Mouse (Mus musculus) embryonic facial prominence, embryonic 11.5 days (tissue): ENCODE measurements around the gene Kif26a. TPM values are rescaled to one million over a fixed set of nuclear protein-coding genes. Genes with fewer than 3 reads are reported as not detected.

Source experiments
- ATAC-seq: fragments of 200-750 bp; cut with Nextera tagmentation; replicated peaks from 2 replicates; pipeline ENCODE4 v1.8.0; 2017; ENCODE audit warnings: low read depth; ENCODE audit not compliant: insufficient number of reproducible peaks, low FRiP score, low TSS enrichment
- DNase-seq: peaks from one replicate; pipeline ENCODE4 v3.0.0-alpha.2; 2015; ENCODE audit warnings: low spot score
- H3K27ac ChIP-seq: fragments of 300-500 bp; sonication (generic); replicated peaks from 2 replicates; pipeline ENCODE4 v1.5.1; 2014; ENCODE audit warnings: mild to moderate bottlenecking, low read depth, low read length, control low read depth
- H3K27me3 ChIP-seq: fragments of 300-500 bp; sonication (generic); 2 replicates; pipeline ENCODE4 v1.6.1; 2014; ENCODE audit warnings: mild to moderate bottlenecking, low read length, moderate library complexity, mixed read lengths; ENCODE audit not compliant: control insufficient read depth, insufficient read depth
- H3K36me3 ChIP-seq: fragments of 300-500 bp; sonication (generic); replicated peaks from 2 replicates; pipeline ENCODE4 v1.6.1; 2014; ENCODE audit warnings: low read depth, mild to moderate bottlenecking, low read length, moderate library complexity, mixed read lengths; ENCODE audit not compliant: control insufficient read depth, insufficient read depth
- H3K4me1 ChIP-seq: fragments of 300-500 bp; sonication (generic); 2 replicates; pipeline ENCODE4 v1.6.1; 2014; ENCODE audit warnings: low read length, mixed read lengths; ENCODE audit not compliant: control insufficient read depth, insufficient read depth
- H3K4me2 ChIP-seq: fragments of 300-500 bp; sonication (generic); 2 replicates; pipeline ENCODE4 v1.6.1; 2014; ENCODE audit warnings: low read depth, mild to moderate bottlenecking, control low read depth, low read length, moderate library complexity
- H3K4me3 ChIP-seq: fragments of 300-500 bp; sonication (generic); 2 replicates; pipeline ENCODE4 v1.5.1; 2014; ENCODE audit warnings: low read depth, low read length, control low read depth
- H3K9ac ChIP-seq: fragments of 300-500 bp; sonication (generic); replicated peaks from 2 replicates; pipeline ENCODE4 v1.6.1; 2014; ENCODE audit warnings: mild to moderate bottlenecking, control low read depth, low read length
- H3K9me3 ChIP-seq: fragments of 300-500 bp; sonication (generic); replicated peaks from 2 replicates; pipeline ENCODE4 v1.6.1; 2016; ENCODE audit warnings: mild to moderate bottlenecking, low read length, inconsistent platforms, mixed read lengths; ENCODE audit not compliant: control insufficient read depth
- WGBS: fragments of 180-500 bp; shearing (Covaris S2); extraction: QIAGEN DNeasy Blood & Tissue Kit; methylation state at CpG from one replicate; pipeline ENCODE4 v1.1.7; 2014; 5-methylcytosine and 5-hydroxymethylcytosine counted together
- polyA plus RNA-seq: library from polyadenylated mRNA; unstranded; fragments of >200 nt; fragmentation: Nextera tagmentation; extraction: Ambion mirVana; gene quantifications from 2 replicates; pipeline ENCODE4 v1.2.1, GENCODE M21; 2014

Gene Kif26a
- polyA plus RNA-seq, 1 experiment from 2014 or later = 1.8 TPM

GRCm38 (mm10) chr12:112121188-112121587 is 24.8 kb upstream of the Kif26a start:
- 80% methylated on average over 3 of the region's 3 CpGs for whole genome bisulfite sequencing
- no peak overlapping the region for H3K4me2 ChIP-seq
- no peaks in the 10 kb centered on the region for H3K4me1 ChIP-seq
- ATAC-seq = no peak
- no peak overlapping the region for H3K4me3 ChIP-seq
- no peak overlapping the region for H3K27ac ChIP-seq
- no peaks in the 10 kb centered on the region for H3K9me3 ChIP-seq
- no peaks in the 10 kb centered on the region for H3K36me3 ChIP-seq
- DNase-seq = no peak
- H3K9ac ChIP-seq = no peak overlapping the region
- no peaks in the 10 kb centered on the region for H3K27me3 ChIP-seq

GRCm38 (mm10) chr12:112125903-112126302 is 20.1 kb upstream of the Kif26a start:
- ATAC-seq = no peak
- no peak overlapping the region for H3K9ac ChIP-seq
- no peak overlapping the region for H3K4me3 ChIP-seq
- no peak for DNase-seq
- peaks cover 13% of the 10 kb centered on the region for H3K27me3 ChIP-seq
- no peaks in the 10 kb centered on the region for H3K36me3 ChIP-seq
- no peaks in the 10 kb centered on the region for H3K9me3 ChIP-seq
- no peak overlapping the region for H3K27ac ChIP-seq
- H3K4me1 ChIP-seq = no peaks in the 10 kb centered on the region
- H3K4me2 ChIP-seq = no peak overlapping the region
- 69% methylated on average over 14 of the region's 14 CpGs for WGBS

- ATAC-seq (no peak), DNase-seq (no peak)
- H3K4me2 ChIP-seq = no peak overlapping the region
- peaks cover 23% of the 10 kb centered on the region for H3K27me3 ChIP-seq
- no peaks in the 10 kb centered on the region for H3K36me3 ChIP-seq
- 63% methylated on average over 14 of the region's 14 CpGs for WGBS
- H3K4me1 ChIP-seq = no peaks in the 10 kb centered on the region
- no peaks in the 10 kb centered on the region for H3K9me3 ChIP-seq
- no peak overlapping the region for H3K4me3 ChIP-seq
- H3K9ac ChIP-seq = no peak overlapping the region
- no peak overlapping the region for H3K27ac ChIP-seq
Measured at GRCm38 (mm10) chr12:112126931-112127635, 18.9 kb upstream of the Kif26a start.

- no peak overlapping the region for H3K9ac ChIP-seq
- no peaks in the 10 kb centered on the region for H3K9me3 ChIP-seq
- DNase-seq = no peak
- H3K4me1 ChIP-seq = no peaks in the 10 kb centered on the region
- no peak for ATAC-seq
- WGBS = 72% methylated on average over 4 of the region's 4 CpGs
- H3K4me2 ChIP-seq = no peak overlapping the region
- no peak overlapping the region for H3K4me3 ChIP-seq
- no peaks in the 10 kb centered on the region for H3K36me3 ChIP-seq
- peaks cover 25% of the 10 kb centered on the region for H3K27me3 ChIP-seq
- no peak overlapping the region for H3K27ac ChIP-seq
Measured at GRCm38 (mm10) chr12:112128526-112128925, 17.5 kb upstream of the Kif26a start.

- Histone ChIP-seq H3K9me3 (no peaks in the 10 kb centered on the region), H3K36me3 (no peaks in the 10 kb centered on the region), H3K4me3 (no peak overlapping the region), H3K9ac (no peak overlapping the region), H3K4me1 (no peaks in the 10 kb centered on the region), H3K27ac (no peak overlapping the region), H3K27me3 (peaks cover 25% of the 10 kb centered on the region), H3K4me2 (no peak overlapping the region)
- ATAC-seq (no peak), DNase-seq (no peak)
- WGBS = 55% methylated on average over 6 of the region's 6 CpGs
Measured at GRCm38 (mm10) chr12:112129300-112129856, 16.6 kb upstream of the Kif26a start.

GRCm38 (mm10) chr12:112130161-112130860 is 15.7 kb upstream of the Kif26a start:
- peak overlapping the region; percentile 66 for H3K4me3 ChIP-seq
- H3K4me1 ChIP-seq = no peaks in the 10 kb centered on the region
- peak overlapping the region; percentile 53; the same call in 1 of the 2 replicates for H3K27ac ChIP-seq
- peak overlapping the region; percentile 96 for H3K4me2 ChIP-seq
- H3K9ac ChIP-seq = peak overlapping the region; percentile 83
- H3K27me3 ChIP-seq = peaks cover 25% of the 10 kb centered on the region
- H3K36me3 ChIP-seq = no peaks in the 10 kb centered on the region
- peak; percentile 69 for ATAC-seq
- peak; percentile 70 for DNase-seq
- under 1% methylated on average over 78 of the region's 79 CpGs for whole genome bisulfite sequencing
- no peaks in the 10 kb centered on the region for H3K9me3 ChIP-seq

GRCm38 (mm10) chr12:112130957-112131356 is 15.1 kb upstream of the Kif26a start:
- ATAC-seq = no peak
- Histone ChIP-seq H3K4me1 (no peaks in the 10 kb centered on the region), H3K9me3 (no peaks in the 10 kb centered on the region), H3K27ac (no peak overlapping the region), H3K36me3 (no peaks in the 10 kb centered on the region), H3K4me2 (peak overlapping the region; percentile 96), H3K27me3 (peaks cover 25% of the 10 kb centered on the region), H3K9ac (peak overlapping the region; percentile 83), H3K4me3 (peak overlapping the region; percentile 66)
- DNase-seq = no peak
- WGBS = 9% methylated on average over 32 of the region's 32 CpGs

- Histone ChIP-seq H3K36me3 (no peaks in the 10 kb centered on the region), H3K27ac (no peak overlapping the region), H3K4me2 (no peak overlapping the region), H3K27me3 (peaks cover 34% of the 10 kb centered on the region), H3K4me3 (no peak overlapping the region), H3K4me1 (peaks cover 11% of the 10 kb centered on the region; the same call in 1 of the 2 replicates), H3K9ac (no peak overlapping the region), H3K9me3 (no peaks in the 10 kb centered on the region)
- ATAC-seq (no peak), DNase-seq (peak; percentile 72)
- 8% methylated on average over 5 of the region's 5 CpGs for WGBS
Measured at GRCm38 (mm10) chr12:112140231-112140630, 5.8 kb upstream of the Kif26a start.
